Mouse (Mus musculus) hindbrain, postnatal 0 days (tissue): ENCODE data around the gene Nsun7. TPM values are rescaled to one million over a fixed set of nuclear protein-coding genes. Genes with fewer than 3 reads are reported as not detected.

Experiments used
- ATAC-seq: fragments of 200-750 bp; cut with Nextera tagmentation; 2 replicates; pipeline ENCODE4 v1.8.0; 2017; ENCODE audit warnings: mild to moderate bottlenecking, moderate TSS enrichment, moderate library complexity
- DNase-seq: peaks from one replicate; pipeline ENCODE4 v3.0.0-alpha.2; 2015; ENCODE audit warnings: low spot score
- H3K27ac ChIP-seq: fragments of 300-500 bp; sonication (generic); 2 replicates; pipeline ENCODE4 v1.5.1; 2014; ENCODE audit warnings: mild to moderate bottlenecking
- H3K27me3 ChIP-seq: fragments of 300-500 bp; sonication (generic); 2 replicates; pipeline ENCODE4 v1.6.1; 2014; ENCODE audit warnings: low read length, mixed read lengths; ENCODE audit not compliant: insufficient read depth
- H3K36me3 ChIP-seq: fragments of 300-500 bp; sonication (generic); 2 replicates; pipeline ENCODE4 v1.6.1; 2014; ENCODE audit warnings: low read length, mixed read lengths; ENCODE audit not compliant: insufficient read depth
- H3K4me1 ChIP-seq: fragments of 300-500 bp; sonication (generic); 2 replicates; pipeline ENCODE4 v1.6.1; 2014; ENCODE audit warnings: antibody characterized with exemption, low read length, mixed read lengths; ENCODE audit not compliant: insufficient read depth
- H3K4me2 ChIP-seq: fragments of 300-500 bp; sonication (generic); 2 replicates; pipeline ENCODE4 v1.6.1; 2014; ENCODE audit warnings: low read depth, mild to moderate bottlenecking, low read length, moderate library complexity, mixed read lengths
- H3K4me3 ChIP-seq: fragments of 300-500 bp; sonication (generic); 2 replicates; pipeline ENCODE4 v1.5.1; 2014; ENCODE audit warnings: low read length
- H3K9ac ChIP-seq: fragments of 300-500 bp; sonication (generic); replicated peaks from 2 replicates; pipeline ENCODE4 v1.6.1; 2014; ENCODE audit warnings: mild to moderate bottlenecking, low read length, moderate library complexity, mixed read lengths
- H3K9me3 ChIP-seq: fragments of 300-500 bp; sonication (generic); 2 replicates; pipeline ENCODE4 v1.6.1; 2016; ENCODE audit warnings: low read length, mixed read lengths
- CTCF ChIP-seq: IDR thresholded peaks from 2 replicates; pipeline ENCODE4 v1.5.1; 2016; ENCODE audit warnings: antibody characterized with exemption, control low read depth, low read depth
- WGBS: fragments of 180-500 bp; shearing (Covaris S2); extraction: QIAGEN DNeasy Blood & Tissue Kit; methylation state at CpG from one replicate; pipeline ENCODE4 v1.1.7; 2014; 5-methylcytosine and 5-hydroxymethylcytosine counted together
- polyA plus RNA-seq: library from polyadenylated mRNA; unstranded; fragments of >200 nt; fragmentation: Nextera tagmentation; extraction: Ambion mirVana; gene quantifications from 2 replicates; pipeline ENCODE4 v1.2.1, GENCODE M21; 2015
- total RNA-seq: library from RNA; depleted of rRNA; stranded (reverse); fragments of >200 nt; gene quantifications from 2 replicates; pipeline ENCODE4 v1.2.3, GENCODE M21; 2014

The Nsun7 gene
- total and polyA plus RNA-seq, 2 experiments from 2014 or later: 3.0 to 3.7 TPM

- ATAC-seq: no peak
- no peak overlapping the region for H3K9ac ChIP-seq
- no peaks in the 10 kb centered on the region for H3K9me3 ChIP-seq
- no peaks in the 10 kb centered on the region for H3K4me1 ChIP-seq
- no peak overlapping the region for H3K4me3 ChIP-seq
- no peak for TF ChIP-seq CTCF
- H3K4me2 ChIP-seq: no peak overlapping the region
- no peaks in the 10 kb centered on the region for H3K36me3 ChIP-seq
- DNase-seq: no peak
- H3K27ac ChIP-seq: no peak overlapping the region
- 90% methylated on average over 7 of the region's 7 CpGs for WGBS
- H3K27me3 ChIP-seq: no peaks in the 10 kb centered on the region
Observed at GRCm38 (mm10) chr5:66226526-66226925, 33.2 kb upstream of the Nsun7 start.

DNA sequence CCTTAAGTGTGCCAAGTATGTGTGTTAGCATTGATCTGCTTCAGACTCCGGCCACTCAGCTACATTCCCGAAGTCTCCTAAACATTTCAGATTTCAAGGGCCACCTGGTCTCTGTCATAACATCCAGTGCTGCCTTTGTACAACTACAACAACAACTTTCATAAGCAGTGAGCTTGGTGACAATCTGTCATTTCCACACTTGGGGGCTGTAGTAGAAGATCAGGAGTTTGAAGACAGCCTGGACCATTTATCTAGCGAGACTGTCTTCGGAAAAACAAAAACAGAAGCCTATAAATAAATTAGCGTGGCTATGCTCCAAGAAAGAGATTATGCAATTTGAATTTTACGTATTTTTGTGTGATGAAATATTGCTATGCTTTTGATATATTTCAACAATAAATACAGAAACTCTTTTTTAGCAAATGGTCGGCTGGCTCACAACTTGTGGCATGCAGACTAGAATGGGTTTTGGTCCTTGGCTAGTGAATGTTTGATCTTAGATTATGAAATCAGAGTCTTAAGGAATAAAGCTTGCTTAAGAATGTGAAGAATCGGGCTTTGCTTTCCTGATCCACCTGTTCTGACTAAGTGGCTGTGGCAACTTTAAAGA, 27.9 kb upstream of the Nsun7 start:
- H3K4me1 ChIP-seq: no peaks in the 10 kb centered on the region
- TF ChIP-seq CTCF: no peak
- H3K27me3 ChIP-seq: no peaks in the 10 kb centered on the region
- ATAC-seq: no peak
- WGBS: 87% methylated on average over 8 of the region's 8 CpGs
- no peak for DNase-seq
- no peak overlapping the region for H3K27ac ChIP-seq
- H3K9me3 ChIP-seq: no peaks in the 10 kb centered on the region
- H3K4me3 ChIP-seq: no peak overlapping the region
- no peaks in the 10 kb centered on the region for H3K36me3 ChIP-seq
- no peak overlapping the region for H3K9ac ChIP-seq
- H3K4me2 ChIP-seq: no peak overlapping the region

DNA sequence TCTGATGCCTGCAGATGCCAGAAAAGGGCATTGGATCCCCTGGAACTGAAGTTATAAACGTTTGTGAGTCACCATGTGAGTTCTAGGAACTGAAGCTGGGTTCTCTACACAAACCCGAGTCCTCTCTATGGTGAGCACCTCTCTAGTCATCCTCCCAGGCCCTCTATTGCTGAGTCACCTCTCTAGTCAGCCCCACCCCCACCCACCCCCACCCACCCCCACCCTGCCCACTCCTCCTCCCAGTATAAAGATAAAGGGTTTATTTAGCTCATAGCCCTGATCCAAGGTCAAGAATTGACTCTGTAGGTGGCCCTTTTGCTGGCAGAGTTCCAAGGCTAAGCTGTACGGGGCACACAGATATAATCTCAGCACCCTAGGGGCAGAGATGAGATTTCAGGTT, 27.2 kb upstream of the Nsun7 start:
- H3K27ac ChIP-seq: no peak overlapping the region
- H3K4me3 ChIP-seq: no peak overlapping the region
- H3K36me3 ChIP-seq: no peaks in the 10 kb centered on the region
- no peak overlapping the region for H3K4me2 ChIP-seq
- ATAC-seq (no peak), DNase-seq (no peak)
- no peak overlapping the region for H3K9ac ChIP-seq
- H3K9me3 ChIP-seq: no peaks in the 10 kb centered on the region
- WGBS: 51% methylated on average over 3 of the region's 3 CpGs
- H3K27me3 ChIP-seq: no peaks in the 10 kb centered on the region
- H3K4me1 ChIP-seq: no peaks in the 10 kb centered on the region
- TF ChIP-seq CTCF: no peak

GRCm38 (mm10) chr5:66241894-66242293, 17.8 kb upstream of the Nsun7 start:
- Histone ChIP-seq H3K27me3 (no peaks in the 10 kb centered on the region), H3K4me3 (no peak overlapping the region), H3K4me2 (no peak overlapping the region), H3K4me1 (no peaks in the 10 kb centered on the region), H3K9me3 (no peaks in the 10 kb centered on the region), H3K9ac (no peak overlapping the region), H3K36me3 (no peaks in the 10 kb centered on the region), H3K27ac (no peak overlapping the region)
- ATAC-seq: no peak
- peak; percentile 65 for TF ChIP-seq CTCF
- no peak for DNase-seq

- no peak overlapping the region for H3K4me2 ChIP-seq
- H3K4me1 ChIP-seq: no peaks in the 10 kb centered on the region
- DNase-seq: no peak
- 87% methylated on average over 9 of the region's 9 CpGs for WGBS
- H3K27me3 ChIP-seq: no peaks in the 10 kb centered on the region
- H3K9me3 ChIP-seq: no peaks in the 10 kb centered on the region
- no peak overlapping the region for H3K4me3 ChIP-seq
- H3K36me3 ChIP-seq: no peaks in the 10 kb centered on the region
- no peak for ATAC-seq
- no peak for TF ChIP-seq CTCF
- no peak overlapping the region for H3K27ac ChIP-seq
- H3K9ac ChIP-seq: no peak overlapping the region
Observed at GRCm38 (mm10) chr5:66243467-66243866, 16.2 kb upstream of the Nsun7 start.

DNA sequence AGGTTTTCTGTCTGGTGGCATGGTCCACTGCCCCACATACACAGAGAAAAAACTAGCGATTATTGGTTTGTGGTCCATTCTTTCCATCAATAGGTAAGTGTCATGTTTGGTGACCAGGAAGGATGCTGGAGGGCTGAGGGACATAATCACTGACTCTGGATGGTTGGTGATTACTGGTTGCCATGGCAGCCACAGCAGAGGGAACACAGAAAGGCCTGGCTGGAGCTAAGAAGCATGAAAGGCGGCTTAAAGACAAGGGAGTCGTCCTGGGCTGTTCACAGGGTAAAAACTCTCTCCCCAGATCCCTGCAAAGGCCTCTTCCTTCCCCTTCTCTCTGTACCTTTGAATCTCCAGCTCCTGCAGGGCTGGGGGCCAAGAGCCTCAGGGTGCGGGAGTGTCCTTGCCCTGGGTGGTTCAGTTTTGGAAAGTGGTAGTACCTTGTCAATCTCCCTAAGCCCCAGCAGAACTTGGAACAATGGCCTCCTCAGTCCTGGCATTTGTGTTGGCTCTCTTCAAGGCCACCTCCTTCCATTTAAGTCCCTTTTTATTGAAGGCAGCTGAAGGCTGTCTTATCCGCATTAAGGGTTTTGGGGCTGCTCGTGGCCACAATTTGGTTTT, 15.5 kb upstream of the Nsun7 start:
- Histone ChIP-seq H3K36me3 (no peaks in the 10 kb centered on the region), H3K4me1 (no peaks in the 10 kb centered on the region), H3K4me2 (no peak overlapping the region), H3K27me3 (no peaks in the 10 kb centered on the region), H3K9me3 (no peaks in the 10 kb centered on the region), H3K9ac (no peak overlapping the region), H3K27ac (no peak overlapping the region), H3K4me3 (no peak overlapping the region)
- ATAC-seq: peak; percentile 75
- no peak for TF ChIP-seq CTCF
- WGBS: 32% methylated on average over 6 of the region's 6 CpGs
- DNase-seq: peak; percentile 54

DNA sequence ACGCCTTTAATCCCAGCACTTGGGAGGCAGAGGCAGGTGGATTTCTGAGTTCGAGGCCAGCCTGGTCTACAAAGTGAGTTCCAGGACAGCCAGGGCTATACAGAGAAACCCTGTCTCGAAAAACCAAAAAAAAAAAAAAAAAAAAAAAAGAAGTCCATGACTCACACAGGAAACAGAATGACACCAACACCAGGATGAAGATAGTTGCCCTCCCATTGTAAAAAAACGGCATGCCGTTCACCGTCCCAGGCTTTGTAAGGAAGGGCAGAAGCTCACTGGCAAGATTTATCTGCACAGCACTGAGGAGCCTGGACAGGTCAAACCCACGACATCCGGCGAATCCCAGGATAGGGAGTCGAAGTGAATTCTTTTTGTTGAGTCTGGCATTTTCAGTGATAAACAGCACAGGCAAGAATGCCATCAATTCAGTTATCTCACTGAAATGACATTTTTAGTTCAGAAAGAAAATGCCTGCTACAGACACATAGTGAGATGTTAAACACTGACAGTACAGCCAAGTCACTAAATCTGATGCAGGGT, 13.7 kb upstream of the Nsun7 start:
- no peaks in the 10 kb centered on the region for H3K36me3 ChIP-seq
- H3K4me3 ChIP-seq: no peak overlapping the region
- H3K27ac ChIP-seq: no peak overlapping the region
- no peaks in the 10 kb centered on the region for H3K27me3 ChIP-seq
- DNase-seq (no peak), ATAC-seq (no peak)
- H3K9ac ChIP-seq: no peak overlapping the region
- no peaks in the 10 kb centered on the region for H3K9me3 ChIP-seq
- TF ChIP-seq CTCF: no peak
- 82% methylated on average over 8 of the region's 10 CpGs for WGBS
- no peaks in the 10 kb centered on the region for H3K4me1 ChIP-seq
- no peak overlapping the region for H3K4me2 ChIP-seq
